Comparison of ENCODE assay signal across 8 mouse cellular contexts in genomic region chr12:16533331-16533828, GRCm38 (mm10).
A peak's percentile ranks its signal among the peaks of the same experiment; 100 is the strongest.
DNase-seq lines count a peak whose midpoint lies in the region; ATAC-seq lines count a peak whose summit lies in the region.

No protein-coding gene starts in this region.

- H3K9me3 ChIP-seq in forebrain, embryonic 10.5 days, result no peaks in the 10 kb centered on the region
- no peaks in the 10 kb centered on the region for H3K9me3 ChIP-seq in heart, embryonic 16.5 days (replicated peaks; ENCODE audit: control insufficient read depth, low read length)

- H3K36me3 ChIP-seq in forebrain, embryonic 10.5 days (replicated peaks), result peaks cover 6% of the 10 kb centered on the region; the same call in 1 of the 2 replicates
- H3K36me3 ChIP-seq in heart, embryonic 16.5 days (ENCODE audit: control insufficient read depth, insufficient read depth), result peaks cover 7% of the 10 kb centered on the region; the same call in 1 of the 2 replicates

- DNase-seq in B cell, adult 2 months, result peak; percentile 77 to 79
- peak; percentile 89 for DNase-seq in brain, adult 2 months (ENCODE audit: low read depth, low spot score)
- DNase-seq in forebrain, embryonic 10.5 days (ENCODE audit: extremely low spot score, low spot score), result peak; percentile 86
- peak; percentile 70 to 89 for DNase-seq in kidney, postnatal 36 days
- peak; percentile 67 to 68 for DNase-seq in lung, adult 18-20 months
- peak; percentile 92 for DNase-seq in testis, postnatal 10 days (ENCODE audit: low spot score)

- ATAC-seq in heart, embryonic 16.5 days (replicated peaks; ENCODE audit: extremely low read depth, insufficient read depth, low FRiP score), result peak; percentile 69
- peak; percentile 62 for ATAC-seq in neutrophil, adult 5-6 weeks (ENCODE audit: extremely low read depth, insufficient number of reproducible peaks, low FRiP score, poor library complexity, severe bottlenecking)

- H3K4me2 ChIP-seq in heart, embryonic 16.5 days (ENCODE audit: low read depth, low read length), result peak overlapping the region; percentile 22

- peak overlapping the region; percentile 50; the same call in 1 of the 2 replicates for H3K9ac ChIP-seq in heart, embryonic 16.5 days (ENCODE audit: low read length)

- H3K27me3 ChIP-seq in forebrain, embryonic 10.5 days (ENCODE audit: poor library complexity, severe bottlenecking), result no peaks in the 10 kb centered on the region
- no peaks in the 10 kb centered on the region for H3K27me3 ChIP-seq in heart, embryonic 16.5 days (ENCODE audit: control insufficient read depth, insufficient read depth, low read length)

- peak overlapping the region; percentile 73 for H3K27ac ChIP-seq in forebrain, embryonic 10.5 days
- H3K27ac ChIP-seq in heart, embryonic 16.5 days (ENCODE audit: low read length), result peak overlapping the region; percentile 43

- H3K4me1 ChIP-seq in forebrain, embryonic 10.5 days, result peaks cover 14% of the 10 kb centered on the region
- peaks cover 7% of the 10 kb centered on the region for H3K4me1 ChIP-seq in heart, embryonic 16.5 days (ENCODE audit: control insufficient read depth, insufficient read depth, low read length)

- no peak overlapping the region for H3K4me3 ChIP-seq in forebrain, embryonic 10.5 days
- no peak overlapping the region for H3K4me3 ChIP-seq in heart, embryonic 16.5 days (ENCODE audit: low read length)

- WGBS in forebrain, embryonic 10.5 days, result 19% methylated on average over 4 of the region's 4 CpGs
- WGBS in heart, embryonic 16.5 days, result 25% methylated on average over 4 of the region's 4 CpGs
